Mouse (Mus musculus): ENCODE data around the gene Atad1.

- no peak for TF ChIP-seq CTCF (IDR thresholded peaks at IDR 0.05; ENCODE audit: low read depth)
- no peak for TF ChIP-seq EP300 (IDR thresholded peaks at IDR 0.05; ENCODE audit: low read depth)
Measured at GRCm38 (mm10) chr19:32634916-32635315, 104.7 kb downstream of the Atad1 start.
